Mouse (Mus musculus): ENCODE data around the gene 6430548M08Rik. TPM values are rescaled to one million over a fixed set of nuclear protein-coding genes. Genes with fewer than 3 reads are reported as not detected.

6430548M08Rik gene
- polyA plus RNA-seq, 1 experiment from 2014 or later, result 4.7 TPM

DNA sequence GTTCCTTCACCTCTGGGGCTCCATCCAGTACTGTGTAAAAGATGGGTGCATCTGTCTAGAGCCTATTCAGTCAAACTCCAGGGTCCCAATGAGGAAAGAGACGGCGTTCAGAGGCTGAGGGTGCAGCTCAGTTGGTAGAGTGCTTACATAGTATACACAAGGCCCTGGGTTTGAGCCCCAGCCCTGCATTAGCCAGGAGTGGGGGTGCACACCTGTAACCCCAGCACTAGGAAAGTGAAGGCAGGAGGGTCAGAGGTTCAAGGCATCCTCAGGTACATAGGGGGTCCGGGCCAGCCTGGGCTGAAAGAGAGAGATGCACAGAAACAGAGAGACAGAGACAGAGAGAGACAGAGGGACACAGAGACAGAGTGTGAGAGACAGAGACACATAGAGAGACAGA lies 99.3 kb downstream of the 6430548M08Rik start:
- no peaks in the 10 kb centered on the region for H3K9me3 ChIP-seq (ENCODE audit: control insufficient read depth, low read length)
- H3K9ac ChIP-seq (ENCODE audit: low read length), result no peak overlapping the region
- DNase-seq (ENCODE audit: low spot score) (no peak), ATAC-seq (replicated peaks; ENCODE audit: low FRiP score, low TSS enrichment, low read depth) (no peak)
- H3K27ac ChIP-seq (ENCODE audit: low read depth), result no peak overlapping the region
- no peaks in the 10 kb centered on the region for H3K27me3 ChIP-seq (replicated peaks; ENCODE audit: control insufficient read depth, insufficient read depth, low read length)
- H3K4me3 ChIP-seq (ENCODE audit: low read depth, low read length), result no peak overlapping the region
- no peaks in the 10 kb centered on the region for H3K36me3 ChIP-seq (ENCODE audit: control insufficient read depth, insufficient read depth, low read length)
- peaks cover 44% of the 10 kb centered on the region for H3K4me1 ChIP-seq (replicated peaks; ENCODE audit: control insufficient read depth, insufficient read depth, low read length)
- WGBS, result 85% methylated on average over 3 of the region's 3 CpGs
- H3K4me2 ChIP-seq (ENCODE audit: low read length), result no peak overlapping the region

DNA sequence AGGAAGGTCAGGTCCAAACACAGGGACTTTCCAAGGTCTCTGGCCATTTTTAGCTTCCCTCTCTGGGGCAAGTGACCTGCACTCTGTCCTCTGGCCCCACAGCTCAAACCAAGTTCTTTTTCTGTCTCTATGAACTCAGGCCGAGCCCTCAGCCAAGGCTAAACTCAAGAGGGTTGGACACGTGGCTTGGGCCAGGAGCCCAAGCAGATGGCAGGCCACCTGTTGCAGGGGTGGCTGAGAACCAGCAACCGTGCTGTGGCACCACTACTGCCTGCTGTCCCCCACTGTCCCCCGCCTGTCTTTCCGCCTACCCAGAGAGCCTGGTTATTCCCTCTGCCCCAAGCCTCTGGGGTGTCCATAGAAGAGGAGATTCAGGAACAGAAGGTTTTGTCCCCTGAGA lies 100.0 kb downstream of the 6430548M08Rik start:
- no peak for ATAC-seq (replicated peaks; ENCODE audit: low FRiP score, low TSS enrichment, low read depth)
- Histone ChIP-seq H3K4me2 (ENCODE audit: low read length) (no peak overlapping the region), H3K36me3 (ENCODE audit: control insufficient read depth, insufficient read depth, low read length) (no peaks in the 10 kb centered on the region), H3K9me3 (ENCODE audit: control insufficient read depth, low read length) (no peaks in the 10 kb centered on the region), H3K27me3 (replicated peaks; ENCODE audit: control insufficient read depth, insufficient read depth, low read length) (no peaks in the 10 kb centered on the region), H3K9ac (ENCODE audit: low read length) (no peak overlapping the region), H3K4me1 (replicated peaks; ENCODE audit: control insufficient read depth, insufficient read depth, low read length) (peaks cover 44% of the 10 kb centered on the region), H3K4me3 (ENCODE audit: low read depth, low read length) (no peak overlapping the region), H3K27ac (ENCODE audit: low read depth) (no peak overlapping the region)
- no peak for DNase-seq (ENCODE audit: low spot score)
- WGBS, result 81% methylated on average over 5 of the region's 5 CpGs

Other genes starting within 250 kb of the 6430548M08Rik start
- gene Usp10, start 203.8 kb upstream of the 6430548M08Rik start, polyA plus RNA-seq (2014; fragmentation: Nextera tagmentation; extraction: Ambion mirVana), result 136 and 144 TPM in 2 replicates
- 8.3 and 9.9 TPM in 2 replicates for gene Gm20388, start 203.3 kb upstream of the 6430548M08Rik start, polyA plus RNA-seq (2014; fragmentation: Nextera tagmentation; extraction: Ambion mirVana)
- 18.0 and 22.0 TPM in 2 replicates for gene Crispld2, start 121.7 kb upstream of the 6430548M08Rik start, polyA plus RNA-seq (2014; fragmentation: Nextera tagmentation; extraction: Ambion mirVana)
- 28.8 and 30.6 TPM in 2 replicates for gene Zdhhc7, start 12.7 kb upstream of the 6430548M08Rik start, polyA plus RNA-seq (2014; fragmentation: Nextera tagmentation; extraction: Ambion mirVana)
- gene Fam92b, start 63.3 kb downstream of the 6430548M08Rik start, polyA plus RNA-seq (2014; fragmentation: Nextera tagmentation; extraction: Ambion mirVana), result 1.5 and 1.6 TPM in 2 replicates
- gene Gse1, start 114.3 kb downstream of the 6430548M08Rik start, polyA plus RNA-seq (2014; fragmentation: Nextera tagmentation; extraction: Ambion mirVana), result 13.3 and 16.7 TPM in 2 replicates